In genomic region chr14:76472487-76472886, GRCm38 (mm10) we compare ENCODE assay signal across 24 mouse cellular contexts.
"Had no signal": no experiment of that assay in that cellular context is flagged by ENCODE, and none has a peak within 500 bp of the region (broad histone marks: within the 10 kb centered on the region; RNA-seq: fewer than 3 reads in every experiment).

No protein-coding gene starts in this region.

- H3K27me3 ChIP-seq: limb, embryonic 13.5 days; liver, embryonic 12.5 days; liver, embryonic 15.5 days; midbrain, embryonic 15.5 days; neural tube, embryonic 12.5 days; neural tube, embryonic 15.5 days had no signal

- ATAC-seq: intestine, postnatal 0 days; liver, embryonic 12.5 days; midbrain, embryonic 15.5 days had no signal

- DNase-seq: kidney, adult 2 months; kidney, postnatal 14 days; kidney, postnatal 4 days; layer of hippocampus, adult 9-11 months; liver; lung, adult 2 months; lung, postnatal 36 days; right cerebral cortex, adult 18-20 months; right cerebral cortex, postnatal 14 days; right cerebral cortex, postnatal 4 days; thymus, adult 2 months; thymus, postnatal 14 days; thymus, postnatal 4 days had no signal

- H3K27ac ChIP-seq: limb, embryonic 10.5 days; liver, embryonic 12.5 days; liver, embryonic 15.5 days; midbrain, embryonic 10.5 days; midbrain, embryonic 15.5 days; neural tube, embryonic 12.5 days; neural tube, embryonic 15.5 days; stomach, postnatal 0 days had no signal

- H3K9ac ChIP-seq: limb, embryonic 13.5 days; liver, embryonic 12.5 days; liver, embryonic 15.5 days; midbrain, embryonic 15.5 days; neural tube, embryonic 12.5 days; neural tube, embryonic 15.5 days had no signal

- H3K4me3 ChIP-seq: limb, embryonic 10.5 days; limb, embryonic 13.5 days; liver, embryonic 12.5 days; liver, embryonic 15.5 days; megakaryocyte, embryonic 14.5 days; midbrain, embryonic 10.5 days; midbrain, embryonic 15.5 days; neural tube, embryonic 12.5 days; neural tube, embryonic 15.5 days had no signal

- H3K4me1 ChIP-seq: neural tube, embryonic 12.5 days had no signal

- H3K36me3 ChIP-seq: liver, embryonic 12.5 days; liver, embryonic 15.5 days; midbrain, embryonic 15.5 days; neural tube, embryonic 12.5 days; neural tube, embryonic 15.5 days had no signal

- H3K9me3 ChIP-seq: limb, embryonic 10.5 days; limb, embryonic 13.5 days; liver, embryonic 12.5 days; liver, embryonic 15.5 days; megakaryocyte, embryonic 14.5 days; midbrain, embryonic 10.5 days; midbrain, embryonic 15.5 days; neural tube, embryonic 12.5 days; neural tube, embryonic 15.5 days had no signal

- H3K4me2 ChIP-seq: limb, embryonic 13.5 days; liver, embryonic 12.5 days; liver, embryonic 15.5 days; midbrain, embryonic 15.5 days; neural tube, embryonic 12.5 days; neural tube, embryonic 15.5 days had no signal
